Mouse (Mus musculus): ENCODE results near the gene Cnot1. TPM values are rescaled to one million over a fixed set of nuclear protein-coding genes. Genes with fewer than 3 reads are reported as not detected.

Gene Cnot1
- polyA plus RNA-seq, 1 experiment from 2014 or later = 131 TPM

DNA sequence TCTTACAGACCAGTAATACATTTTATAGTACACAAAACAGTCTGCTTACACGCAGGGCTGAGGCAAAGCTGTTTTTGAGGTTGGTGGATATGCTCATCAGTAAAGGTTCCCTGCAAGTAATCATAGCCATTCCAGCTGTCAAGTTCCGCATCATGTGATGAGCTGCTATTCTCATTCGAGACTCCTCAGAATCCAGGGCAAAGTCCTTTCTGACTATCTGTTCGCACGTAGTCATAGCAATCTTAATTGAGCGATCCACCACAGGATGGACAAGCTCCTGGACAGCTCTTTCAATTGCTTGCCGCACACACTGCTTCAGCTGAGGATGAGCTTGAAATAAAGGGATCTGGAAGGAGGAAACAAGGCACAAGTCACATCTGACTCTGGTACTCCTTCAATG, 65.5 kb downstream of the Cnot1 start:
- Histone ChIP-seq H3K4me1 (ENCODE audit: insufficient read depth) (no peaks in the 10 kb centered on the region), H3K4me2 (no peak overlapping the region), H3K27me3 (ENCODE audit: insufficient read depth, low read length) (no peaks in the 10 kb centered on the region), H3K9me3 (ENCODE audit: low read depth, low read length) (no peaks in the 10 kb centered on the region), H3K27ac (ENCODE audit: low read depth) (no peak overlapping the region), H3K4me3 (ENCODE audit: low read depth, low read length) (no peak overlapping the region), H3K9ac (no peak overlapping the region), H3K36me3 (ENCODE audit: insufficient read depth) (peaks cover 94% of the 10 kb centered on the region)
- ATAC-seq (ENCODE audit: insufficient read depth) (no peak), DNase-seq (no peak)
- WGBS = 89% methylated on average over 7 of the region's 7 CpGs
- no peak for TF ChIP-seq CTCF (IDR thresholded peaks at IDR 0.05; ENCODE audit: low read depth)

DNA sequence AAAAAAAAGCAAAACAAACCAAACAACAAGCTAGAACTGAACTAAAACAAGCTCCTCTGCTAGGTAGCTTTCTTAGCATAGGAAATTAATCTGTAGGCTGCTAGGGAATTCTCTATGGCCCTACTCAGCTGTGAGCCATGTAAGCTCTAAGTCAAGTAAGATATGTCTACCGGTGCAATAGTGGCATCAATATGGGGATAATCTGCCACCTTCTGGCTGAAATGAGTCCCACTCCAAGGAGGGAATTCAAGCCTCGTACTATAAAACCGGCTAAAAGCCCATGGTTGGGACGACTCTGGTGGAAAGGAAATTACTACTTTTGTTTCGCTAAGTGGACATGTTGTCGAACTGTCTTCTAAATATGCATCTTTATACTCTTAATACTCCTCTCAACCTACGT, 68.7 kb downstream of the Cnot1 start:
- no peak for ATAC-seq (ENCODE audit: insufficient read depth)
- H3K27ac ChIP-seq (ENCODE audit: low read depth) = no peak overlapping the region
- H3K4me1 ChIP-seq (ENCODE audit: insufficient read depth) = no peaks in the 10 kb centered on the region
- H3K36me3 ChIP-seq (ENCODE audit: insufficient read depth) = peaks cover 92% of the 10 kb centered on the region
- TF ChIP-seq CTCF (IDR thresholded peaks at IDR 0.05; ENCODE audit: low read depth) = 0 out of 2 replicates have a peak, but pooled peaks have one; percentile 16
- DNase-seq = peak; percentile 37
- no peak overlapping the region for H3K4me3 ChIP-seq (ENCODE audit: low read depth, low read length)
- H3K4me2 ChIP-seq = no peak overlapping the region
- H3K9me3 ChIP-seq (ENCODE audit: low read depth, low read length) = no peaks in the 10 kb centered on the region
- WGBS = 79% methylated on average over 7 of the region's 7 CpGs
- H3K9ac ChIP-seq = no peak overlapping the region
- H3K27me3 ChIP-seq (ENCODE audit: insufficient read depth, low read length) = no peaks in the 10 kb centered on the region

GRCm38 (mm10) chr8:95727625-95728024, 79.6 kb downstream of the Cnot1 start:
- no peak for TF ChIP-seq CTCF (IDR thresholded peaks at IDR 0.05; ENCODE audit: low read depth)
- ATAC-seq (ENCODE audit: insufficient read depth) (no peak), DNase-seq (no peak)
- Histone ChIP-seq H3K9me3 (ENCODE audit: low read depth, low read length) (no peaks in the 10 kb centered on the region), H3K9ac (no peak overlapping the region), H3K36me3 (ENCODE audit: insufficient read depth) (peaks cover 94% of the 10 kb centered on the region), H3K27me3 (ENCODE audit: insufficient read depth, low read length) (no peaks in the 10 kb centered on the region), H3K4me1 (ENCODE audit: insufficient read depth) (no peaks in the 10 kb centered on the region), H3K4me3 (ENCODE audit: low read depth, low read length) (no peak overlapping the region), H3K4me2 (no peak overlapping the region), H3K27ac (ENCODE audit: low read depth) (no peak overlapping the region)
- WGBS = 72% methylated on average over 4 of the region's 4 CpGs

- Histone ChIP-seq H3K9me3 (ENCODE audit: low read depth, low read length) (no peaks in the 10 kb centered on the region), H3K27me3 (ENCODE audit: insufficient read depth, low read length) (no peaks in the 10 kb centered on the region), H3K4me3 (ENCODE audit: low read depth, low read length) (peak overlapping the region; percentile 76), H3K4me1 (ENCODE audit: insufficient read depth) (0 out of 2 replicates have a peak, but pooled peaks cover 4% of the 10 kb centered on the region), H3K4me2 (peak overlapping the region; percentile 66), H3K27ac (ENCODE audit: low read depth) (peak overlapping the region; percentile 15; the same call in 1 of the 2 replicates), H3K9ac (peak overlapping the region; percentile 72), H3K36me3 (ENCODE audit: insufficient read depth) (peaks cover 44% of the 10 kb centered on the region)
- no peak for TF ChIP-seq CTCF (IDR thresholded peaks at IDR 0.05; ENCODE audit: low read depth)
- ATAC-seq (ENCODE audit: insufficient read depth) (no peak; the same call in 1 of the 2 replicates), DNase-seq (peak; percentile 27)
- WGBS = 16% methylated on average over 21 of the region's 21 CpGs
These were observed 90.5 kb downstream of the Cnot1 start for GRCm38 (mm10) chr8:95716546-95717335.

GRCm38 (mm10) chr8:95715676-95716531, 91.4 kb downstream of the Cnot1 start, which contains the start of gene Setd6:
Gene Setd6 (plus strand): TSS chr8:95715881.
- Histone ChIP-seq H3K9me3 (ENCODE audit: low read depth, low read length) (no peaks in the 10 kb centered on the region), H3K27me3 (ENCODE audit: insufficient read depth, low read length) (no peaks in the 10 kb centered on the region), H3K27ac (ENCODE audit: low read depth) (peak within 1 kb of the TSS; percentile 47; the same call in 1 of the 2 replicates), H3K36me3 (ENCODE audit: insufficient read depth) (peaks cover 36% of the 10 kb centered on the region), H3K9ac (peak within 1 kb of the TSS; percentile 72), H3K4me1 (ENCODE audit: insufficient read depth) (0 out of 2 replicates have a peak, but pooled peaks cover 4% of the 10 kb centered on the region), H3K4me2 (peak within 1 kb of the TSS; percentile 66), H3K4me3 (ENCODE audit: low read depth, low read length) (peak within 1 kb of the TSS; percentile 76)
- TF ChIP-seq CTCF (IDR thresholded peaks at IDR 0.05; ENCODE audit: low read depth) = no peak
- under 1% methylated on average over 79 of the region's 79 CpGs for WGBS
- peak; percentile 93 for DNase-seq
- peak; percentile 85 for ATAC-seq (ENCODE audit: insufficient read depth)

GRCm38 (mm10) chr8:95714837-95715413, 92.3 kb downstream of the Cnot1 start:
- peak overlapping the region; percentile 76 for H3K4me3 ChIP-seq (ENCODE audit: low read depth, low read length)
- no peak for TF ChIP-seq CTCF (IDR thresholded peaks at IDR 0.05; ENCODE audit: low read depth)
- H3K4me2 ChIP-seq = peak overlapping the region; percentile 66
- peaks cover 26% of the 10 kb centered on the region for H3K36me3 ChIP-seq (ENCODE audit: insufficient read depth)
- H3K9me3 ChIP-seq (ENCODE audit: low read depth, low read length) = no peaks in the 10 kb centered on the region
- no peaks in the 10 kb centered on the region for H3K27me3 ChIP-seq (ENCODE audit: insufficient read depth, low read length)
- DNase-seq = no peak
- 0 out of 2 replicates have a peak, but pooled peaks cover 4% of the 10 kb centered on the region for H3K4me1 ChIP-seq (ENCODE audit: insufficient read depth)
- WGBS = 78% methylated on average over 6 of the region's 6 CpGs
- 0 out of 2 replicates have a peak overlapping the region, but pooled peaks have one; percentile 10 for H3K27ac ChIP-seq (ENCODE audit: low read depth)
- no peak for ATAC-seq (ENCODE audit: insufficient read depth)
- peak overlapping the region; percentile 72; the same call in 1 of the 2 replicates for H3K9ac ChIP-seq
